Mouse (Mus musculus) intestine, postnatal 0 days (tissue): ENCODE measurements around the gene Ugt1a8. TPM values are rescaled to one million over a fixed set of nuclear protein-coding genes. Genes with fewer than 3 reads are reported as not detected.
"Not testable (repeated sequence)": the region's sequence is repeated elsewhere in the genome, so short reads cannot be mapped to it uniquely, and the experiment has no call there.

Source experiments
- ATAC-seq: fragments of 200-750 bp; cut with Nextera tagmentation; 2 replicates; pipeline ENCODE4 v1.8.0; 2017; ENCODE audit warnings: mild to moderate bottlenecking, moderate TSS enrichment, moderate library complexity
- H3K27ac ChIP-seq: fragments of 300-500 bp; sonication (generic); 2 replicates; pipeline ENCODE4 v1.5.1; 2014; ENCODE audit warnings: mild to moderate bottlenecking, low read depth, low read length, moderate library complexity
- H3K27me3 ChIP-seq: fragments of 300-500 bp; sonication (generic); replicated peaks from 2 replicates; pipeline ENCODE4 v1.6.1; 2014; ENCODE audit warnings: low read length, mixed read lengths; ENCODE audit not compliant: control insufficient read depth, insufficient read depth
- H3K36me3 ChIP-seq: fragments of 300-500 bp; sonication (generic); 2 replicates; pipeline ENCODE4 v1.6.1; 2014; ENCODE audit warnings: mild to moderate bottlenecking, moderate library complexity; ENCODE audit not compliant: control insufficient read depth, insufficient read depth
- H3K4me1 ChIP-seq: fragments of 300-500 bp; sonication (generic); replicated peaks from 2 replicates; pipeline ENCODE4 v1.6.1; 2014; ENCODE audit warnings: antibody characterized with exemption, low read length, mixed read lengths; ENCODE audit not compliant: control insufficient read depth, insufficient read depth
- H3K4me2 ChIP-seq: fragments of 300-500 bp; sonication (generic); replicated peaks from 2 replicates; pipeline ENCODE4 v1.6.1; 2014; ENCODE audit warnings: low read depth, mild to moderate bottlenecking, moderate library complexity
- H3K4me3 ChIP-seq: fragments of 300-500 bp; sonication (generic); 2 replicates; pipeline ENCODE4 v1.5.1; 2014; ENCODE audit warnings: low read depth, low read length
- H3K9ac ChIP-seq: fragments of 300-500 bp; sonication (generic); 2 replicates; pipeline ENCODE4 v1.6.1; 2014; ENCODE audit warnings: mild to moderate bottlenecking, low read depth, low read length
- H3K9me3 ChIP-seq: fragments of 300-500 bp; sonication (generic); 2 replicates; pipeline ENCODE4 v1.6.1; 2016; ENCODE audit warnings: mixed run types; ENCODE audit not compliant: control insufficient read depth
- CTCF ChIP-seq: sonication (generic); IDR thresholded peaks from 2 replicates; pipeline ENCODE4 v1.5.1; 2016; ENCODE audit warnings: low read depth, mild to moderate bottlenecking, control low read depth, antibody characterized with exemption, moderate library complexity
- WGBS: fragments of 180-500 bp; shearing (Covaris S2); extraction: QIAGEN DNeasy Blood & Tissue Kit; methylation state at CpG from one replicate; pipeline ENCODE4 v1.1.7; 2014; 5-methylcytosine and 5-hydroxymethylcytosine counted together
- polyA plus RNA-seq: library from polyadenylated mRNA; unstranded; fragments of >200 nt; fragmentation: Nextera tagmentation; extraction: Ambion mirVana; gene quantifications from 2 replicates; pipeline ENCODE4 v1.2.1, GENCODE M21; 2015

The Ugt1a8 gene
- polyA plus RNA-seq, 1 experiment from 2014 or later, result 0.05 TPM

DNA sequence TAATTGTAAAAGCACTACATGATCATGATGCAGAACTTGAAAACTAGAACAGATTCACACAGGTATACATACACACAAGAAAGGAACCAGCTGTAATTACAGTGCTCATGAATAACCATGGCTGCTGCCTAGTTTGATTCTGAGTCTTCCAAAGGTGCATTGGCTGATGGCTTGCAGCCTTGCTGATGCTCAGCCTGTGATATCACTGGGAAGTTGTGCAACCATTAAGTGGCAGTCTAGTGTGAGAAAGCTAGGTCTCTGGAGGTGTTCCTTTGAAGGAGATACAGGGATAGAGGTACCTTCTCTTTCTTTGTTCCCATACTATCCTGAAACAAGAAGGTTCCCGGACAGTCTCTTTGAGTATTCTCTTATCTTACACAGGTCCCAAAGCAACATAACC lies 131.4 kb downstream of the Ugt1a8 start:
- TF ChIP-seq CTCF, result no peak
- Histone ChIP-seq H3K9ac (no peak overlapping the region), H3K4me3 (no peak overlapping the region), H3K4me1 (no peaks in the 10 kb centered on the region), H3K27me3 (no peaks in the 10 kb centered on the region), H3K4me2 (no peak overlapping the region), H3K9me3 (peaks cover 30% of the 10 kb centered on the region), H3K36me3 (no peaks in the 10 kb centered on the region), H3K27ac (no peak overlapping the region)
- no peak for ATAC-seq
- 19% methylated on average over 1 of the region's 1 CpGs for WGBS

DNA sequence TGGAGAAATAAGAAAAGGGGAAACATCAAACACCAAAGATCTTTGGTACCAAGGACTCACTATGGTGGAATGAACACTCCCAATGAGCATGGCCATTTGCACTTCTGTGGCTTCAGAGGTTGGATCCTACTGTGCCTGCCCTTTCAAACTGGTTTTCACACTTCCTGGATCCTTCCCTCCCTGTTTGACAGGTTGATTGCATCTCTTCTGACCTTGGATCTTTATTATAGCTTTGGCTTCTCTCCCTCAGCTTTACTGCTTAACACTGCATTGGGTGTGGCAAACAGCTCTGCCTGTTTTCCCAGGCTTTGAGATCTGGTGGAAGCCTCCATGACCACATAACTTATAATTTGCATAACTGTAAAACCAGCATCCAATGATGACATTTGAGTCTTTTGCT lies 132.7 kb downstream of the Ugt1a8 start:
- Histone ChIP-seq H3K27ac (no peak overlapping the region), H3K4me2 (no peak overlapping the region), H3K9ac (no peak overlapping the region), H3K9me3 (peaks cover 20% of the 10 kb centered on the region), H3K4me1 (no peaks in the 10 kb centered on the region), H3K27me3 (no peaks in the 10 kb centered on the region), H3K36me3 (no peaks in the 10 kb centered on the region), H3K4me3 (no peak overlapping the region)
- no peak for ATAC-seq
- TF ChIP-seq CTCF, result no peak

DNA sequence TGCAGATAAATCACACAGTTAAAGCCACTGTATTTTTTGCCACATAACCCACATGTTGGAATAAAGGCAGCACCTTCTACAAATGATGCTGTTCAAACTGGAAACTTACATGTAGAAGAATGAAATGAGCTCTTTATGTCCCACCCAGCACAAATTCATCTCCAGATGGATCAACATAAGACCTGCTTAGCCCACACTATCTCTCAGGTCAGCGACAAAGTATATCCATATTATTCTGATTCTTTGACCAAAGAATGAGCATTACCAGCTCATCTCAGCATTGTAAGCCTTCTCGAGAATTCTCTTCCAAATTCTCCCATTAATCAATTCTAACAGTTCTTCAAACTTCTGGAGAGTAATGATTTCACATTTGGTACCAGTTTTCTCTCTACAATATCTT lies 134.6 kb downstream of the Ugt1a8 start:
- H3K4me3 ChIP-seq, result no peak overlapping the region
- WGBS, result 51% methylated on average over 2 of the region's 2 CpGs

DNA sequence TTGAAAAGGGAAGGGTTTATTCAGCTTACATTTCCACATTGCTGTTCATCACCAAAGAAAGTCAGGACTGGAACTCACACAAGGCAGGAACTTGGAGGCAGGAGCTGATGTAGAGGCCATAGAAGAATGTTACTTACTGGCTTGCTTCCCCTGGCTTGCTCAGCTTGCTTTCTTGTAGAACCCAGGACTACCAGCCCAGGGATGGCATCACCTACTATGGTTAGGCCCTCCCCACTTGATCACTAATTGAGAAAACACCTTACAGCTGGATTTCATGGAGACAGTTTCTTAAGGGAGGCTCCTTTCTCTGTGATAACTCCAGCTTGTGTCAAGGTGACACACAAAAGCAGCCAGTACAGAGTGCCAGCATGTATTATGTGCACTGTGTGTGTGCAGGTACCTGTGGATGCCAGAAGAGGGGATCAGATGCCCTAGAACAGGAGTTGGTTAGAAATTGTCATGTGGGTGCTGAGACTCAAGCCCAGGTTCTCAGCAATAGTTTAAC lies 135.4 kb downstream of the Ugt1a8 start:
- not testable (repeated sequence) for H3K4me2 ChIP-seq, H3K27ac ChIP-seq, H3K4me1 ChIP-seq, H3K36me3 ChIP-seq, H3K4me3 ChIP-seq, ATAC-seq, H3K27me3 ChIP-seq, H3K9ac ChIP-seq
- peaks cover 18% of the 10 kb centered on the region for H3K9me3 ChIP-seq

More for the DNA sequence above, 134.6 kb downstream of the Ugt1a8 start:
- H3K4me1 ChIP-seq, result no peaks in the 10 kb centered on the region
- H3K27ac ChIP-seq, result no peak overlapping the region
- no peak for TF ChIP-seq CTCF
- no peak overlapping the region for H3K9ac ChIP-seq
- H3K9me3 ChIP-seq, result peaks cover 22% of the 10 kb centered on the region
- H3K27me3 ChIP-seq, result no peaks in the 10 kb centered on the region
- H3K4me2 ChIP-seq, result no peak overlapping the region
- no peaks in the 10 kb centered on the region for H3K36me3 ChIP-seq
- ATAC-seq, result no peak

DNA sequence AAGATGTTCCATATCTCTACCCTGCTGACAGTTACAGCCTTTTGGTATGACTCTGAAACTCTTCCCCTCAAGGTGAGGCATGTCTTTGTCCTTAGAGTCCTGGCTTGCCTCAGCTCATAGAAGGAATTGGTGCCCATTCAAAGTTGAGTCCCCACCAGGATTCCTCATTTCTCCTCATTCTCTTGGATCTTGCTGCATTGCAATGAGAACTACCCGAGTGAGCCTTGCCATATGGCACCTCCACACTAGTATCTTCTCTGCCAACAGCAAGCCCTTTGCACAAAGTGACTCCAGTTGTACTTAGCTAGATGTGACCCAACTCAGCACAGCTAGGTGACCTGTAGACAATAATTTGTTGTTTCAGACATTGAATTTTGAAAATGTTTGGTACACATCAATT lies 136.0 kb downstream of the Ugt1a8 start:
- Histone ChIP-seq H3K9me3 (peaks cover 23% of the 10 kb centered on the region), H3K9ac (no peak overlapping the region), H3K36me3 (no peaks in the 10 kb centered on the region), H3K27ac (no peak overlapping the region), H3K27me3 (no peaks in the 10 kb centered on the region), H3K4me3 (no peak overlapping the region), H3K4me2 (no peak overlapping the region), H3K4me1 (no peaks in the 10 kb centered on the region)
- no peak for ATAC-seq
- no peak for TF ChIP-seq CTCF
- WGBS, result 53% methylated on average over 1 of the region's 1 CpGs

DNA sequence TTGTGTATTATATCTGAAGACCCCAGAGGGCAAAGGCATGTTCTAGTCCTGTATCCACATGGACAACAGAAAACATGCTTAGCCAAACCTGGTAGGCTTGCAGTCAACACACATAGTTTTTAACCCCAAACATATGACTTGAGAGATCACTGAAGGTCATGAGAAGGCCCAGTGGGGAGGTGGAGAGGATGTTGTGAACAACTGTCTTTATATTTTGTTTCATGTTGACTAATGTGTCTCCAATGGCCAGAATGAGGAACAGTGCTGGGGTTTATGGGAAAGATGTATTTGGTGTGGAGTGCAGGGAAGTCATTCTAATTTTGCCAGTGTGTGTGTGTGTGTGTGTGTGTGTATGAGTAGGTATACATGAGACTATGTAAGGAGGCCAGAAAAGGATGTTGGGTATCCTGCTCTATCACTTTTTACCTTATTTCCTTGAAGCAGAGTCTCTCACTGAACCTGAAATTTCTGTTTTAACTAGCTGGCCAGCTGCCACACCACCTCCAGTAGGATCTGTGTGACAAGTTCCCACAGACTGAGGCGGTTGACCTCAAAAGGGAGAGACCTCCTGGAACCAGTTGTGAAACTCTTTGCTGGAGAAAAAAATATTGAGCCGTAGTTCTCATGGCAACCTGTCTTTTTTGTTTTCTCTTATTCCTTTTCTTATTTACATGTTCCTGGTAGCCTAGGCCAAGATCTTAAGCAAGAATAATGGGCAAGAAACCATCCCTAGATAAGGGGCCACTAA lies 136.6 kb downstream of the Ugt1a8 start:
- 60% methylated on average over 2 of the region's 2 CpGs for WGBS
- Histone ChIP-seq H3K4me3 (no peak overlapping the region), H3K27me3 (no peaks in the 10 kb centered on the region), H3K4me1 (no peaks in the 10 kb centered on the region), H3K9me3 (peaks cover 24% of the 10 kb centered on the region), H3K9ac (no peak overlapping the region), H3K36me3 (no peaks in the 10 kb centered on the region), H3K4me2 (no peak overlapping the region), H3K27ac (no peak overlapping the region)
- no peak for ATAC-seq
- TF ChIP-seq CTCF, result no peak

DNA sequence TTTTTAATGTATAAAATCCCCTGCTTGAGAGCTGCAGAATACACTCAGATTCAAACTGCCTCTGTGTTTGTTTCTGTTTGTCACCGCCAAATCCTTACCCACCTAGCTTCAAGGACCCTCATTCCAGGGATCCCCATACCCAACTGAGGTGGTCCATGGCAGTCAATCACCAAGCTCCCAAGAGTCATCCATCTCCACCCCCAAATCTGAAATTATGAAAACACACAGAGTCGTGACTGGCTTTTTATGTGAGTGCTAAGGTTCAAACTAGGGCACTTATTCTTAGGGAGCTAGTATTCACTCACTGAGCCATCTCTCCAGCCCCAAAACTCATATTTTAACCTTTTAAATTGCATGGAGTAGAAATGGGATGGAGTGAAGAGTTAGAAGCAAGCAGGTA lies 137.7 kb downstream of the Ugt1a8 start:
- not testable (repeated sequence) for H3K27me3 ChIP-seq, ATAC-seq, H3K4me2 ChIP-seq, H3K9ac ChIP-seq, H3K36me3 ChIP-seq, H3K4me1 ChIP-seq, H3K27ac ChIP-seq, H3K4me3 ChIP-seq
- 40% methylated on average over 2 of the region's 2 CpGs for WGBS
- H3K9me3 ChIP-seq, result peaks cover 32% of the 10 kb centered on the region
